Mouse (Mus musculus) bone marrow macrophage, adult 2 months (primary cell): ENCODE results near the gene Ubald2.

Experiments used
- CTCF ChIP-seq: IDR thresholded peaks from 2 replicates; pipeline ENCODE4 v1.5.1; 2012; ENCODE audit warnings: low read depth, mild to moderate bottlenecking, low read length, moderate library complexity
- POLR2A ChIP-seq: IDR thresholded peaks from 2 replicates; pipeline ENCODE4 v1.6.1; 2012; ENCODE audit warnings: mild to moderate bottlenecking, low read depth, low read length, borderline replicate concordance

- no peak for TF ChIP-seq POLR2A
- no peak for TF ChIP-seq CTCF
Observed at GRCm38 (mm10) chr11:116481776-116482175, 47.9 kb downstream of the Ubald2 start.
